Mouse (Mus musculus): Measurements from ENCODE around the gene Gm20696. TPM values are rescaled to one million over a fixed set of nuclear protein-coding genes. Genes with fewer than 3 reads are reported as not detected.

Gm20696 gene
- polyA plus RNA-seq, 1 experiment: 0.24 TPM

GRCm38 (mm10) chr6:99217155-99217554 lies 449.4 kb downstream of the Gm20696 start:
- Histone ChIP-seq H3K36me3 (ENCODE audit: control insufficient read depth, insufficient read depth, low read length, poor library complexity, severe bottlenecking) (no peaks in the 10 kb centered on the region), H3K27me3 (ENCODE audit: control insufficient read depth, insufficient read depth, low read length, poor library complexity, severe bottlenecking) (no peaks in the 10 kb centered on the region), H3K9ac (ENCODE audit: low read depth, poor library complexity, severe bottlenecking) (no peak overlapping the region), H3K27ac (ENCODE audit: insufficient read depth, low read length) (no peak overlapping the region), H3K9me3 (replicated peaks; ENCODE audit: control insufficient read depth, insufficient read depth, low read length, poor library complexity, severe bottlenecking) (no peaks in the 10 kb centered on the region), H3K4me3 (ENCODE audit: low read depth, low read length) (no peak overlapping the region), H3K4me1 (ENCODE audit: control insufficient read depth, insufficient read depth, low read length) (no peaks in the 10 kb centered on the region)
- TF ChIP-seq CTCF (IDR thresholded peaks at IDR 0.05; ENCODE audit: low read depth, low read length): no peak
- no peak for TF ChIP-seq POLR2A (IDR thresholded peaks at IDR 0.05; ENCODE audit: insufficient read depth, low read length)
- TF ChIP-seq EP300 (IDR thresholded peaks at IDR 0.05; ENCODE audit: insufficient read depth, low read depth, low read length): no peak

GRCm38 (mm10) chr6:99212461-99212860 lies 454.1 kb downstream of the Gm20696 start:
- Histone ChIP-seq H3K9me3 (replicated peaks; ENCODE audit: control insufficient read depth, insufficient read depth, low read length, poor library complexity, severe bottlenecking) (no peaks in the 10 kb centered on the region), H3K4me3 (ENCODE audit: low read depth, low read length) (no peak overlapping the region), H3K4me1 (ENCODE audit: control insufficient read depth, insufficient read depth, low read length) (no peaks in the 10 kb centered on the region), H3K9ac (ENCODE audit: low read depth, poor library complexity, severe bottlenecking) (no peak overlapping the region), H3K27ac (ENCODE audit: insufficient read depth, low read length) (no peak overlapping the region), H3K36me3 (ENCODE audit: control insufficient read depth, insufficient read depth, low read length, poor library complexity, severe bottlenecking) (no peaks in the 10 kb centered on the region), H3K27me3 (ENCODE audit: control insufficient read depth, insufficient read depth, low read length, poor library complexity, severe bottlenecking) (no peaks in the 10 kb centered on the region)
- TF ChIP-seq EP300 (IDR thresholded peaks at IDR 0.05; ENCODE audit: insufficient read depth, low read depth, low read length) (no peak), POLR2A (IDR thresholded peaks at IDR 0.05; ENCODE audit: insufficient read depth, low read length) (no peak), CTCF (IDR thresholded peaks at IDR 0.05; ENCODE audit: low read depth, low read length) (no peak)

- Histone ChIP-seq H3K4me3 (ENCODE audit: low read depth, low read length) (no peak overlapping the region), H3K27ac (ENCODE audit: insufficient read depth, low read length) (no peak overlapping the region), H3K27me3 (ENCODE audit: control insufficient read depth, insufficient read depth, low read length, poor library complexity, severe bottlenecking) (no peaks in the 10 kb centered on the region), H3K9ac (ENCODE audit: low read depth, poor library complexity, severe bottlenecking) (no peak overlapping the region), H3K9me3 (replicated peaks; ENCODE audit: control insufficient read depth, insufficient read depth, low read length, poor library complexity, severe bottlenecking) (no peaks in the 10 kb centered on the region), H3K4me1 (ENCODE audit: control insufficient read depth, insufficient read depth, low read length) (no peaks in the 10 kb centered on the region), H3K36me3 (ENCODE audit: control insufficient read depth, insufficient read depth, low read length, poor library complexity, severe bottlenecking) (no peaks in the 10 kb centered on the region)
- TF ChIP-seq EP300 (IDR thresholded peaks at IDR 0.05; ENCODE audit: insufficient read depth, low read depth, low read length): no peak
- no peak for TF ChIP-seq CTCF (IDR thresholded peaks at IDR 0.05; ENCODE audit: low read depth, low read length)
- no peak for TF ChIP-seq POLR2A (IDR thresholded peaks at IDR 0.05; ENCODE audit: insufficient read depth, low read length)
These were observed 454.8 kb downstream of the Gm20696 start for GRCm38 (mm10) chr6:99211663-99212333.

GRCm38 (mm10) chr6:99210161-99210560 lies 456.4 kb downstream of the Gm20696 start:
- Histone ChIP-seq H3K4me1 (ENCODE audit: control insufficient read depth, insufficient read depth, low read length) (no peaks in the 10 kb centered on the region), H3K9ac (ENCODE audit: low read depth, poor library complexity, severe bottlenecking) (no peak overlapping the region), H3K27ac (ENCODE audit: insufficient read depth, low read length) (no peak overlapping the region), H3K27me3 (ENCODE audit: control insufficient read depth, insufficient read depth, low read length, poor library complexity, severe bottlenecking) (no peaks in the 10 kb centered on the region), H3K9me3 (replicated peaks; ENCODE audit: control insufficient read depth, insufficient read depth, low read length, poor library complexity, severe bottlenecking) (no peaks in the 10 kb centered on the region), H3K36me3 (ENCODE audit: control insufficient read depth, insufficient read depth, low read length, poor library complexity, severe bottlenecking) (no peaks in the 10 kb centered on the region), H3K4me3 (ENCODE audit: low read depth, low read length) (no peak overlapping the region)
- no peak for TF ChIP-seq POLR2A (IDR thresholded peaks at IDR 0.05; ENCODE audit: insufficient read depth, low read length)
- no peak for TF ChIP-seq EP300 (IDR thresholded peaks at IDR 0.05; ENCODE audit: insufficient read depth, low read depth, low read length)
- no peak for TF ChIP-seq CTCF (IDR thresholded peaks at IDR 0.05; ENCODE audit: low read depth, low read length)

Other genes with a start within 250 kb of the Gm20696 start
- gene Foxp1, start 144.1 kb downstream of the Gm20696 start, polyA plus RNA-seq (2011; ENCODE audit: insufficient read depth, insufficient read length, low read depth, missing spikeins): 31.7 and 33.5 TPM in 2 replicates
- 6.4 and 8.6 TPM in 2 replicates for gene Eif4e3, start within 50 bp of the Gm20696 start, polyA plus RNA-seq (2011; ENCODE audit: insufficient read depth, insufficient read length, low read depth, missing spikeins)
- gene Gpr27, start 25.9 kb upstream of the Gm20696 start, polyA plus RNA-seq (2011; ENCODE audit: insufficient read depth, insufficient read length, low read depth, missing spikeins): 2.1 and 2.9 TPM in 2 replicates
- gene Prok2, start 59.6 kb upstream of the Gm20696 start, polyA plus RNA-seq (2011; ENCODE audit: insufficient read depth, insufficient read length, low read depth, missing spikeins): not detected in 2 replicates

Data from ES-Bruce4 (cell line).